Mouse (Mus musculus) left cerebral cortex, adult 8-10 months (tissue): Measurements from ENCODE around the gene Letmd1. TPM values are rescaled to one million over a fixed set of nuclear protein-coding genes. Genes with fewer than 3 reads are reported as not detected.
"Not testable (repeated sequence)": the region's sequence is repeated elsewhere in the genome, so short reads cannot be mapped to it uniquely, and the experiment has no call there.

Source experiments
- DNase-seq, 2 experiments: peaks; one replicate each; pipeline ENCODE4 v3.0.0; 2022; ENCODE audit warnings: low spot score in 2 of 2
- total RNA-seq, 4 experiments: library from RNA; stranded (reverse); gene quantifications; 2 replicates each; pipeline ENCODE4 v1.2.4; 2022

Gene Letmd1
- total RNA-seq = 10 to 100 TPM; 55.3 to 64.5 (median 57.5) TPM

- DNase-seq = peak; percentile 68 to 89
These were observed at the start of gene Letmd1 for GRCm38 (mm10) chr15:100468295-100469188. TSS of gene Letmd1 (plus strand) at chr15:100469023.

- no peak for DNase-seq
These were observed 49.5 kb upstream of the Letmd1 start for GRCm38 (mm10) chr15:100419311-100419710.

- no peak for DNase-seq
These were observed 48.7 kb upstream of the Letmd1 start for GRCm38 (mm10) chr15:100419901-100420745.

GRCm38 (mm10) chr15:100421059-100421757, 47.6 kb upstream of the Letmd1 start:
- DNase-seq = no peak

- DNase-seq = not testable (repeated sequence)
These were observed 47.0 kb upstream of the Letmd1 start, which contains the start of gene Gm5475 for GRCm38 (mm10) chr15:100421758-100422197. TSS of gene Gm5475 (plus strand) at chr15:100422147.

GRCm38 (mm10) chr15:100422476-100422875, 46.3 kb upstream of the Letmd1 start:
- no peak for DNase-seq

- peak; percentile 84 to 96 for DNase-seq
These were observed 45.6 kb upstream of the Letmd1 start for GRCm38 (mm10) chr15:100422899-100423860.

- no peak for DNase-seq
These were observed 44.9 kb upstream of the Letmd1 start for GRCm38 (mm10) chr15:100423916-100424315.

GRCm38 (mm10) chr15:100424396-100425122, 44.3 kb upstream of the Letmd1 start, which contains the start of gene Slc11a2:
TSS of gene Slc11a2 (minus strand) at chr15:100425072.
- DNase-seq = no peak

GRCm38 (mm10) chr15:100428296-100428905, 40.4 kb upstream of the Letmd1 start:
- DNase-seq = no peak

GRCm38 (mm10) chr15:100429959-100430565, 38.8 kb upstream of the Letmd1 start:
- no peak for DNase-seq

GRCm38 (mm10) chr15:100433234-100433633, 35.6 kb upstream of the Letmd1 start:
- no peak for DNase-seq

- no peak for DNase-seq
These were observed 32.7 kb upstream of the Letmd1 start for GRCm38 (mm10) chr15:100436112-100436511.

- no peak for DNase-seq
These were observed 32.3 kb upstream of the Letmd1 start for GRCm38 (mm10) chr15:100436518-100436917.

GRCm38 (mm10) chr15:100443126-100443922, 25.5 kb upstream of the Letmd1 start:
- peak; percentile 55 to 90 for DNase-seq

GRCm38 (mm10) chr15:100446887-100447286, 21.9 kb upstream of the Letmd1 start:
- no peak for DNase-seq

- no peak for DNase-seq
These were observed 20.3 kb upstream of the Letmd1 start for GRCm38 (mm10) chr15:100448572-100448971.

GRCm38 (mm10) chr15:100449495-100449894, 19.3 kb upstream of the Letmd1 start:
- DNase-seq = no peak
